Mouse (Mus musculus) left cerebral cortex, postnatal 14 days (tissue): Measurements from ENCODE around the gene Nbas. TPM values are rescaled to one million over a fixed set of nuclear protein-coding genes. Genes with fewer than 3 reads are reported as not detected.

Source experiments
- DNase-seq, 2 experiments: peaks; one replicate each; pipeline ENCODE4 v3.0.0; 2021 to 2022; ENCODE audit warnings: low spot score in 2 of 2, mixed read lengths in 1 of 2
- intact Hi-C: fragments of 180-260 bp; cut with DNase I; formaldehyde crosslinking; loops from one replicate; pipeline ENCODE4 v1.15.1; 2025
- total RNA-seq, 2 experiments: library from RNA; stranded (reverse); gene quantifications; 2 replicates each; pipeline ENCODE4 v1.2.3; 2021

Gene Nbas
- total RNA-seq, 2 experiments from 2014 or later: 28.2 to 31.3 TPM

- intact Hi-C loops: no loop called here
- DNase-seq: no peak
Observed at GRCm38 (mm10) chr12:13360183-13360811, 91.4 kb downstream of the Nbas start.

- no peak for DNase-seq
- intact Hi-C loops: no loop called here
Observed at GRCm38 (mm10) chr12:13381580-13381979, 112.6 kb downstream of the Nbas start.

GRCm38 (mm10) chr12:13382046-13382445 is 113.1 kb downstream of the Nbas start:
- intact Hi-C loops: no loop called here
- DNase-seq: no peak

- DNase-seq: no peak
- intact Hi-C loops: no loop called here
Observed at GRCm38 (mm10) chr12:13389644-13390043, 120.7 kb downstream of the Nbas start.

- intact Hi-C loops: no loop called here
- no peak for DNase-seq
Observed at GRCm38 (mm10) chr12:13410191-13410590, 141.3 kb downstream of the Nbas start.

GRCm38 (mm10) chr12:13418651-13419050 is 149.7 kb downstream of the Nbas start:
- intact Hi-C loops: no loop called here
- peak; percentile 17 to 39 for DNase-seq

- intact Hi-C loops: no loop called here
- DNase-seq: no peak
Observed at GRCm38 (mm10) chr12:13430219-13430618, 161.3 kb downstream of the Nbas start.

GRCm38 (mm10) chr12:13444653-13445431 is 175.9 kb downstream of the Nbas start:
- intact Hi-C loops: no loop called here
- DNase-seq: no peak

GRCm38 (mm10) chr12:13445486-13446065 is 176.6 kb downstream of the Nbas start:
- intact Hi-C loops: no loop called here
- DNase-seq: no peak

- intact Hi-C loops: no loop called here
- no peak for DNase-seq
Observed at GRCm38 (mm10) chr12:13448916-13449315, 180.0 kb downstream of the Nbas start.

- intact Hi-C loops: no loop called here
- no peak for DNase-seq
Observed at GRCm38 (mm10) chr12:13452050-13452449, 183.1 kb downstream of the Nbas start.

GRCm38 (mm10) chr12:13460223-13460853 is 191.4 kb downstream of the Nbas start:
- DNase-seq: no peak
- intact Hi-C loops: no loop called here

GRCm38 (mm10) chr12:13461558-13462153 is 192.7 kb downstream of the Nbas start:
- intact Hi-C loops: no loop called here

GRCm38 (mm10) chr12:13462397-13462796 is 193.5 kb downstream of the Nbas start:
- DNase-seq: peak; percentile 26 to 46

More at GRCm38 (mm10) chr12:13461558-13462153, 192.7 kb downstream of the Nbas start:
- DNase-seq: no peak

GRCm38 (mm10) chr12:13465554-13465953 is 196.6 kb downstream of the Nbas start:
- intact Hi-C loops: no loop called here

More at GRCm38 (mm10) chr12:13462397-13462796, 193.5 kb downstream of the Nbas start:
- intact Hi-C loops: no loop called here

GRCm38 (mm10) chr12:13474881-13475280 is 205.9 kb downstream of the Nbas start:
- intact Hi-C loops: no loop called here
- no peak for DNase-seq

More at GRCm38 (mm10) chr12:13465554-13465953, 196.6 kb downstream of the Nbas start:
- no peak for DNase-seq

GRCm38 (mm10) chr12:13479163-13479562 is 210.2 kb downstream of the Nbas start:
- intact Hi-C loops: no loop called here
- no peak for DNase-seq

GRCm38 (mm10) chr12:13486278-13486677 is 217.3 kb downstream of the Nbas start:
- intact Hi-C loops: no loop called here
- DNase-seq: peak; percentile 44 to 61

- intact Hi-C loops: no loop called here
- DNase-seq: no peak
Observed at GRCm38 (mm10) chr12:13497211-13497610, 228.3 kb downstream of the Nbas start.
